Mouse (Mus musculus) right cerebral cortex, postnatal 36 days (tissue): ENCODE results near the gene Poll.
A peak's percentile ranks its signal among the peaks of the same experiment; 100 is the strongest.

Experiments used
- DNase-seq, 2 experiments: peaks; one replicate each; pipeline ENCODE4 v3.0.0; 2022; ENCODE audit warnings: low spot score in 2 of 2, mixed read lengths in 1 of 2

Poll gene

DNA sequence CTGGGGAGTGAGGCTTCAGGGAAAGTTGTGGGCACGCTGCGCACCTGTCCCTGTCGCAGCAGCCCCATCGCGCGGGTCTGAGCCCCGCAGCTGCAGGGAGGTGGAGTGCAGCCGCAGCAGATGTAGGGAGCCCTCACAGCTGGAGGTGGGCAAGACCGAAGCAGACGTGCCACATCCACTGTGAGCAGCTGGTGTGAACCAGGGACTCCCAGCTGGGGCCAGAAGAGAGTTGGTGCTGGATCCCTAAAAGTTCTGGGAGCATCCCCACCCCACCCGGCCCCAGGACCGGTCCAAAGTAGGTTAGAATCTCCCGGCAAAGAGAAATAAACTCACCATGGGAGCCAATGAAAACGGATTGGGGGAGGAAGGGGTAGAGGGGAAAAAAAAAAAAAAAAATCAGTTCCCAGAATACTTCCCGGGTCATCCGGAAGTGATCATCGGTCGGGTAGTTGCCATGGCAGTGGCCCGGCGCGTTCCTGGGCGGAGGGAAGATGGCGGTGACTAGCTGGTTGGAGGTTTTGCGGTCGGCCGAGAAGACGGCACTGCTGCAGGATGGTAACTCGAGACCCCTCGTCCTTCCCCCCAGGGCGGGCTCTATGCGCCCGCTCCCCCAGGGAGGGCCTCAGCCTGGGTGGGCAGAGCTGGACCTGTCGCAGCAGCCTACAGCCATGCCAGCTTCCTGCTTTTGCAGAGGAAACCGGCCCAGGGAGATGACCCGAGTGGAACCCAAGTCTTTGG, at the start of gene Poll, which contains the start of gene Gm17018:
TSS of gene Poll (minus strand) at position 379 of the 738 bp plus-strand sequence.
TSS of gene Gm17018 (plus strand) at position 463 of the 738 bp plus-strand sequence.
- peak; percentile 73 to 82 for DNase-seq

DNA sequence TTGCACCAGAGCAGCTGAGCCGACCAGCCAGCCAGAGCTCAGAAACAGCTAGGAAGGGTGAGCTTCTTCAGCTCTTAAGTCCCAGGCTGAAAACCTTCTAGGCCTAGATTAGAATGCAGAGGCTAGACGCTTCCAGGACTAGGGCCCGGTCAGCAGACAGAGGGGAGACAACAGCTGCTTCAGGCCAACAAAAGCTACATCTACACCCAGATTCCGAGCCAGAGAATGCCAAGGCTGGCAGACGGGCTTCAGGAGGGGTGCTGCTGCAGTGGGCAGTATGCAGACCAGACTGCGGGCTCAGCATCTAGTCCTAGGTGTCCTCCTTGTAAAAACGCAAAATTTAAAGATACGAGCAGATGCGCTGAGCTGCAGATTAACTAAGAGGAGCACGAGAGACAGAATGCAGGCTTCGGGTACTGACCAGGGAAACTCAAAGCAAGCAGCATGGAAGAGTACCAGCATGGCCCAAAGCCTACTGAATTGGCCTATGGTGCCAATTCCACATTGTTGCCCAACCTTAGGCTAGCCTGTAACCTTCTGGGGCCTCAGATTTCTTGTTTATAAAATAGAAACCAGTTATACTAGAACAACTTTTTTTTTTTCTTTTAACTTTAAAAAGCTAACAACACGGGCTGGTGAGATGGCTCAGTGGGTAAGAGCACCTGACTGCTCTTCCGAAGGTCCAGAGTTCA, 48.5 kb upstream of the Poll start:
- no peak for DNase-seq

DNA sequence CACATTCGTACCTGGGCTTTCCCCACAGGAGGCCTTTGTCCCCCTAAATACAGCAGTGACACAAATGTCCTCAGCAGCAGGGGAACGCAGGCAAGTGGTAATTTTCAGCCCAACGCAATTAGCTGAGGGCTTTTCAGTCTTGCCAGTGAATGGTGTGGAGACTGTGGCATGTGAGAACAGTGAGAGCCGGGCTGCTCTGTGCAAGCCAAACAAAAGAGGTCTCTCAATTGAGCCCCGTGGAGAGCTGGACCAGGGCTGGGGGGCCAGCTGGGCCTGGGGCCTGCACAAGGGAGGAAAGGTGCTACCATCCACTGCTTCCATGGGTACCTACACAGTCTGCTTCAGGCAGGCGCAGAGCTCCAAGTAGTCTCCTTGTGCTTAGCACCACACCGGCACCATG, 47.1 kb upstream of the Poll start:
- no peak for DNase-seq

DNA sequence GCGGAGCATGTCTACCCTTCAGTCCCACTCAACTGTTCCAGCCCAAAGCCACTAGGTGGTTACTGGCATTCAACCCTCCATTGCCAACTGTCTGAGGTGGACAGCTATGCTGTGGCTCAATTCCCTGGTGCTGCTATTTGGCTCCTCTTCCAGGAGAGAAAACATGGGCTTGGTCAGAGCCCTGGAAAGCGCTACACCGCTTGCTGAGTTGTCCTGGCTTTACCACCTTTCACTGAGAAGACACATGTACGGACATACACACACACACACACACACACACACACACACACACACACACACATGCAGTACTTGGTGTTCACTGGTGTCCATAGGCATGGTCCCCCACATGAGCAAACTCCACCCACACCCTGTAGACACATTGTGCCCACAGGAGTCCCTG, 46.4 kb upstream of the Poll start:
- no peak for DNase-seq

DNA sequence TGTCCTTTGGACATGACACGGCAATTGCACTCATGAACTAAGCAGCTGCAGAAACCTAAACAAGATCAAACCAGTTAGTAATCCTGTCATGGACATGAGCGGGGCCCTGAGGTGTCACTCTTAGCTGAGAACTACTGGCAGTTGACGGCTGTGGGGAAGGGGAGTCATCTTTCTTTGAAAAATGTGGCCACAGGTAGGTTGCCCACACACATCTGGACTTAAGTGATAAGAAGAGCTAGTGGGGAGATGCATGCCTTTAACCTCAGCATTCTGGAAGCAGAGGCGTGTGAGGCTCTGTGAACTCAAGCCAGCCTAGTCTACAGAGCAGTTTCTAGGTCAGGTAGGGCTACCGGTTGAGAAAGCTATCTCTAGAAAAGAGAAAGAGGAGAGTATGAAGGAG, 42.3 kb upstream of the Poll start:
- DNase-seq, result no peak

DNA sequence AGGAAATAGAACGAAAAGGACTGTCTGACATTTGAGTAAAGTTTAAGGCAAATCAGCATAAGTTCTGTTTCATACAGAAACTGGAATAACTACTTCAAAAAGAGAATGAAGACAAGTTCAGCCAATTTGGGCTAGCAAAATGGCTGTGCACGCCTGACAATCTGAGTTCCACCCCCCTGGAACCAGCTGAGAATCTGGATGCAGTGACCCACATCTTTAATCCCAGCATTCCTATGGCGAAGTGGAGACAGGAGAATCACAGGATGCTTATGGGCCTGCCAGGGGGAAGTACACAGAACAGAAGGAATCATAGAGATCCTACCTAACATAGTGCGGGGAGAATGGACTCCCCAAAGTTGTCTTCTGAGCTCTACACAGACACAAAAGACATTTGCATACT, 36.8 kb upstream of the Poll start:
- DNase-seq, result no peak

DNA sequence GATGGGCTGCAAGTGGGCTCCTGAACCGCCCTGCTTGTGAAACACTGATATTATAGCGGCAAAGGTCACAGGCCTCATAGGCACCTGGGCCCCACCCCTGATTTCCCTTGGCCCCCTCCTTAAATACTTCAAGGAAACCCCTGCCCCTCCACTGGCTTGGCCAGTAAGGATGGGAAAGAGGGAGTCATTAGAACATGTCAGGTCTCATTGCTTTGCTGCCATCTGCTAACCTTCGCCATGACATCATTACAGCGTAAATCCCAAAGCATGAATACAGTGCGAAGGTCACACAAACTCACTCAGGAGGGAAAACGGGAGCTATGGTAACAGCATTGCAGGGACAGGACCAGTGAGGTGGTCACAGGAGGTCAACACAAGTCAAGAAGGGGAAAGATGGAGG, 36.1 kb upstream of the Poll start:
- no peak for DNase-seq

DNA sequence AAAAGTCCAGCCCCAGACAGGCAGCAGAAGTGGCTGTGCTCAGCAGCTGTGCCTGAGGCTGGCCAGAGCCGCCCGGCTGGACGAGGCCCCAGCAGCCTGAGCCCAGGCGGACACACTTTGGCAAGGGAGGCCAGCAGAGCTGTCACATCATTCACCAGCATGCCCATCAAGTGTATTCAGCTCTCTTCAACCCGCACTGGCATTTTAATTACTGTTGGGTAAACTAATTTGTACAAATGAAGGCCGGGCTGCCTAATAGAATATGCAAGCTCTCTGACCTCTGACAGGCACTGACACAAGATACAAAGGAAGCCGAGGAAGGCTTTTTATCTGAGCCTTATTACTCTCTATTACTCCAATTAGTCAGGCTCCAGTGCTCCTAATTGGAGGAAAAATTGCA, 35.7 kb upstream of the Poll start:
- no peak for DNase-seq

DNA sequence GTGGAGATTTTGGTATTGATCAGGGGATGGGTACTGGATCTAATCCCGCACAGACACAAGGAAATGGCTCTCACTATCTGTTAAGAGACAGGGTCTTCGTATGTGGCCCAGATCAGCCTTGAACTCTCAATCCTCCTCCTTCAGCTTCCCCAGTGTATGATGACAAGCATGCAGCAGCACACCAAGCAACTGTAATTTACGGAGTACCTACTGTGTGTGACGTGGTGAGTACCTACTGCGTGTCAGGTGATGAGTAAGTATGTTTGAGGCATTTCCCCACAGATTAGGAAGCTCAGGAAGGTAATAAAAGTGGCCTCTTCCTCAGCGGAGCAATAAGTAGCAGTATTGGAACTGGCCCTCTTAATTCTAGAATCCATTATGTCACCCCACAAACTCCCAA, 35.1 kb upstream of the Poll start:
- no peak for DNase-seq

DNA sequence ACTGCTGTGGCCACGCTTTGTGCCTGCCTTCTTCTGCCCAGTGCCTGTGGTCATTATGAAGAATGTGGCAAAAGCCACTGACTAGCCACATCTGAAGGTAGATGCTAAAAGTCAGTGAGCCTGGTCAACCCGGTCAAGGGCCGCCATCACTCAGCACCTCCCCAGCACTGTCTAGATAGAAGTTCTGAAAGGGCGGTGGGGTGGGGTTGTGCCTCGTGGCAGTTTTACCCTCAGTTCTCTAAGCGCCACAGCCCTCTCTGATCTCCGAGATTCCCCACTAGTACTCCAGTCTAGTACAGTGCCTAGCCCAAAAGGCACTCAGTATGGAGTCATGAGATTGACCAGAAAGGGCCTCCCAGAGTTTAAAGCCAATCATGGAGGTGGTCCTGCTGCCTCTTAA, 33.7 kb upstream of the Poll start:
- no peak for DNase-seq

DNA sequence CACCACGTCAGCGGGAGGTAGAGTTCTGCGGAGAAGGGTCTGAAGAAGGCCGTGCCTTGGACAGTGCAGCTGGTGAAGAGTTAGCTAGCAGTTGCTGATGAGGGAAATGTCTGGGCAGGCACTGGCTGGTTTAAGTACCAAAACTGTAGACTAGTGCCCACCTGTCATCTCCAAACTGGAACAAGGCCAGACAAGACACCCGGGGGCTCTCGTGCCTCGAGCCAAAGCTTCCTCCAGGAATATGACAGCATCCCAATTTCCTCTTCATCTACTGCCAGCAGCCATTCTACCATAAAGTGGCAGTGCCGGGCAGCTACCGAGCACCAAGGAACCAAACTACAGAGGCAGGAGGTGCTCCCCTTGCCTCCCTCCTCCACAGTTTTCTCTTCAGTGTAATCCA, 32.6 kb upstream of the Poll start:
- DNase-seq, result no peak

DNA sequence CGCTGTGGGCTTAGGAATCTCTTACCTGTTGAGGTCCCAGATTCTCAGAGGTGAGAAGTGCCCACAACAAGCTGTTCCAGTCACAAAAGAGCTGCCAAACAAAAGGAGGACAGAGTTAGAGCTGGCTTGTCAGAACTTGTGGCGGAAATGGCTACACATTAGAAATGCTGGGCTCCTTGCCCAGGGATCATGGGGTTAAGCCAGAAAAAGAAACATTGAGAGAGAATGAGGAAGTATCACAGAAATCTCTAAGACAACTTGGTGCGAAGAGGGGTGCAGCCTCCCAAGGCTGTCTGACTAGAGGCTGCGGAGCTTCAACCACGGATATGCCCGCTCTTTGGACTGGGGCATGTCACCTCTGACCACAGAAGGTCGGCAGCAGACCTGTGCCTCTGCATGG, 31.4 kb upstream of the Poll start:
- DNase-seq, result no peak

DNA sequence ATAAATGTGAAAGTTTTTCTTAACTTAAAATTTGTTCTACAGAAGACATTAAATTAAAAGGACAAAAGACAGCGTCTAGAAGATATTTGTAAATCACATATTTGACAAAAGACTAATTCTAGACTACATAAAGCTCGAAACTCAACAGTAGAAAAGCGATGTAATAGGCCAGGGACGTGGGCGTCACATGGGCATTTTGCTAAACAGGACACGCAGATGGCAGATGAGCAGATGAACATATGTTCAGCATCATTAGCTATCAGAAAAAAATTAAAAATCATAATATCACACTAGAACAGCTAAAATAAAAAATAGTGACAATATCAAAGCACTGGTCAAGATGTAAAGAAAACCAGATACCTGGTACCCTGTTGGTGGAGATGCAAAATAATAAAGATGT, 29.4 kb upstream of the Poll start:
- no peak for DNase-seq

DNA sequence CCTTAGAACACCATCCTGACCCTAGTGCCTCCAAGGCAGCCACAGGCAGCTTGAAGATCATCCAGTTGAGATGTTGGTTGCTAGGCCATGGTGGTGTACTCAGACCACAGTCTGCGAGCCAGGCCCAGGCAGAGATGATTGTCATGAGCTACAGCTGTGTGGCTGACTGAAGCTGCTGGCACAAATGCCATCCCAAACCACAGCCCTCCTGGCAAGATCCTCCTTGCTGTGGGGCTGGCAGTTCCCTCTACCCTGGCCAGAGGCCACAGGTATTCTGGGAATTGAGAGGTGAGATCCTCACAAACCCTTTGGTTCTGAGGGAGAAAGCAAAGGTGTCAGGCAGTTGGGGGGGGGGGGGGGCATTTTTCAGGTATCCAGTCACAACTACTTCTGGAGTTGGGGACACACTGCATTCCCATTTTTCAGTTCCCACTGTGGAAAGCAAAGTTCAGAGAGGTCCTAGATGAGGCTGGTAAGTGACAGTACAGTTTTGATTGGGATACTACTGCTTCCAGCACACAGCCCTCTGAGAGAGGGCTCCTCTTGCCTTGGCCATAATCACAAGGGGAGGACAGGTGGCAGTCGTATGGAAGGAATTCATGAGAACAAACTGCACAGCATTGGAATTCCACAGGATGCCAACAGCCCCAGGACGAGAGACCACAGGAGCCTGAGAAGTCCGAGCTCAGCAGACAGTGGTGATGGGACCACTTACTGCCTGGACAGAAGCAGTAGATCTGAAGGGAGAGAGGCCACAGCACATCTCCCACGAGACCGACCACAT, 27.4 kb upstream of the Poll start:
- no peak for DNase-seq

DNA sequence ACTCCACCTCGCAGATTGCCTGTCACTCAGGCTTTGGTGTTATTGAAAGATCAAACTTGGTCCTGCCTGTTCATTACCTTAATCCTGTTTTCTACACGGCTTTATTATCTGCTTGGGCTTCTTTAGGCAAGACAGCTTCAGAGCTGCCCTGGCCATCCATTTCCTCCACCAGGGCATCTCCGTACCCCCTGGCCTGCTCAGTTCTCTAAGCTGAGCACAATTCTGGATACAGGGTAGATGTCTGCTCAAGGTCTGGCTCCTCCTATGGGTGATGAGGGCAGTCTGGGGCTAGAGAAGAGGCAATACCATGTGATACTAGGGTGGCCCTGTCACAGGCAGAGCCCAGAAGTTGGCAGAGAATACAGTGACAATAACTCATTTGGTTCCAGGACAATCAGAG, 26.5 kb upstream of the Poll start:
- no peak for DNase-seq

DNA sequence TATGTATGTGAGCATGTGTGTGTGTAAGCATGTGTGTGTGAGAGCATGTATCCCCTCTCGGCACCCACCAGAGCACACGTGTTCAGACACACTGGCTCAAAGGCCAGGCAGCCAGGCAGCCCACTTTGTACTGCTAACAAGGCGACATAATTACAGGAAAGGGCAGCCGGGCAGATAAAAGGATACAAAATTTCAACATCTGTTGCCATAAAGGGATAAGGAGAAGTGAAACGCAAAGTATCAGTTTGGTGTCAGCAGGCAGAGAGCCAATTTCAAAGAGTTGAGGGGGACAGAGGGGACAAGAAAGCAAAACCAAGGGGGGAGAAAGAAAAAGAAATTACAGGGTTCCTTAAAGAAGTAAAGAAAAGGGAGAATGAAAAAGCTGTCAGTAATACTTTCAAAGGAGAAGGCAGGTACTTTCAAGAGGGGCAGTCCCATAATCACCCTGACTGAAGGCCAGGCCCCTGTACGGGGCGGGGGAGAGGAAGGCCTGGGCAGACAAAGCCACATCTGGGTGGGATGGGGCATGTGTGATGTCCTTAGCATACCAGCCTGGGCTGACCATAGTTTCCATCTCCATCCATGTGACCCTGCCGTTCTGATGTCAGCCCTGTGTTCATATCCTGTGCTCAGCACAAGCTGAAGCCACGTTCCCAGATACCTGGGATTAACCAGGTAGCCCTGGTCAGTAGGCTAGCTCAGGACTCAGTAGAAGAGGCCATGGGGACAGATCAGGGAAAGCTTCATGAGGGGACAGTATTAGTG, 24.7 kb upstream of the Poll start:
- no peak for DNase-seq

DNA sequence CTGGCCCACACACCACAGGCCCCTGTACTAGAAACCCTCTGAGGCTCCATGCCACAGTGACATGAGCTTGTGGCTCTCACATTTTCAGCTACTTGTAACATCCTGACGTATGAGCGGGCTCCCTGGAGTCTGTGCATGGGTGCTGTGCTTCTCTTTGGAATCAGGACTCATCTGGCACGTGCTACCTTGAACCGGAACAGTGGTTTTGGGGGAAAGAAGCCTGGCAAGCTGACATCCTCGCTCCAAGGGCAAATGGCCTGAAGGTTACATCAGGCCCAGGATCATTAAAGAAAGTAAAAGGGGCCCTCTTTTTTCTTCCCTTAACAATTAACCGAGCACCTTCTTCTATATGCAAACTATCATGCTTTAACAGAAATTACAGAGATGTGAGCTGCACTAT, 22.8 kb upstream of the Poll start:
- DNase-seq, result no peak

DNA sequence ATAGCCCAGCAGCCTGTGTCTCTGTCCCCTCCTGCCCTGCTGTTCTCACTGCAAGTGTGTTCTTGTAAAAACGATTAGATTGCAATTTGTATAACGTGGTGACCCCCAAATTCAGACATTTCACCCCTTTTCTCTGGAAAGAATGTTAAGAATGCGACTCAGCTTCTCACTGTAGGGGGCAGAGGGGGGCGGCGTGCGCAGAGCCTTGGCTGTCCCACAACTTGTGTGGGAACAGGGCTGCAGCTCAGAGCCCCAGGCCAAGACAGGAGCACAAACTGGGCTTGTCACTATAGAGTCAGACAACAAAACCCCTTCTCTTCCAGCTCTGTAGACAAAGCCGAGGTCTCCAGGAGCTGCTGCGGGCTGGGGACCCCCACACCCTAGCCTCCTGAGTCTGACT, 21.8 kb upstream of the Poll start:
- no peak for DNase-seq

DNA sequence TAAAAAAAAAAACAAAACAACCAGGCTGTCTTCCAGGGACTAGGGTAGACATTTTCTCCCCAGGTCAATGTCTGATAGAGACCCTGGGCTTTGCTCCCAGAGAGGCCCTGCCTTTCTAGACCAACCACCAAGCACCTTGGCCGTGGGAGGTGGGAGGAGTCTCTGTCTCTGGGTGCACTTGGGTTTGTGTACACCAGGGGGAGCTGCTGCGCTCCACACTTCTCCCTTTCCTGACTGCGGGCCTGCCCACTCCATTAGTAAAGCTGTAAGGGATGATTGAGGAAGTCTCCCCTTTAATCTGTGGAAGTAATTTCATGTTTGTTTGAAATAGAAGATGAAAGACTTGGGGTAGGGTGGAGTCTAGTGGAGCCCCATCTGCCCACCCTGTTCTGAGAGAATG, 20.9 kb upstream of the Poll start:
- no peak for DNase-seq

DNA sequence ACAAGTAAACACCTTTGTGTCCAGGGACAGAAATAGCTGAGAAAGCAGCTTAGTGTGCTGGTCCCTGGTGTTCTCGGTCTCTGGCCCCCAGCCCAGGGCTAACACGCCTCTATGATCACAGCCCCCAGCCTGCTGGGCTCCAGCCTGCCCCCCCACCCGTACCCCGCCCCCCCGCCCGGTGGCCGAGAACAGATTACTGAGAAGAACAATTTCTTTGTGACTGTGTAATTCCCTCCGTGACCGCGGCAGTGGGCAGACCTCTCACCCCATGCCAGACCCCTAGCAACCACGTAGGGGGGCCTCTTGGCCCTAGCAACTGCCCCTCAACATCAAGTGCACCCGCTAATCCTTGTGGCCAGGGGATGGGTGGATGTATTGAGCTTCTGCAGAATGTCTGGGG, 19.9 kb upstream of the Poll start:
- DNase-seq, result no peak

DNA sequence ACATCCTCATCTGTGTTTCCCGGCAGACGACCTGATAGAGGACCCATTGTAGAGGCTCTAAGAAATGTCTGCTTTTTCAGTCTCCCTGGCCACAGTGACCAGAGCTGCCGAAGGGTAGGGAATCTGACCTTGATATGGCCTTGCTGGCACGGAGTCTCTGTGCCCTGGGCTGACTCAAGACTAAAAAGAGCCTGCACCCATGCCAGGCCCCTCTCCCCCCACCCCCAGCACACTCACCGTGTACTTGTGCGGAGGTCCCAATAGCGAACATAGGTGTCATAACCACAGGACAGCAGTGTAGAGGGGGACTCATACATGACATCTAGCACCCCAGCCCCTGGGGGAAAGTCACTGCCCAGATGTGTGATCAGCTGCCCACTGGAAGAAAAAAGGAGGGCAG, 19.1 kb upstream of the Poll start:
- DNase-seq, result no peak

DNA sequence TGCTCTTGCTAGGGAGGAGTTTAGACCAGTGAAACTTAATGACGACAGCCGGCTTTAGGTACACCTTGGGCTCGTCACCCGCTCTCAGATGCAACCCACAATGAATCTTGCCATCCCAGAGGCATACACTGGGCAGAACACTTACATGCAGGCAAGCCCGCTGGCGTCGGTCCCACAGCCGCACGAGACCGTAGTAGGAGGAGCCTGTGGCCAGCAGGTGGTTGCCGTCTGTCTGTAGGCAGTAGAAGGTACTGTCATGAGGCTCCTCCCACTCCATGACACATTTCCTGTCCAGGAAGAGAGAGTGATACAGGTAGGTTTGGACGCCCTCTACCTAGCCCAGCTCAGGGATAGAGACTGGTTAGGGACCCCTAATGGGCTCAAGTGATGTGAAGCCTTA, 18.6 kb upstream of the Poll start:
- DNase-seq, result no peak
